Mouse (Mus musculus): Measurements from ENCODE around the gene Ostf1. TPM values are rescaled to one million over a fixed set of nuclear protein-coding genes. Genes with fewer than 3 reads are reported as not detected.

Gene Ostf1
- total RNA-seq, 2 experiments from 2014 or later = 29.2 to 30.5 TPM

DNA sequence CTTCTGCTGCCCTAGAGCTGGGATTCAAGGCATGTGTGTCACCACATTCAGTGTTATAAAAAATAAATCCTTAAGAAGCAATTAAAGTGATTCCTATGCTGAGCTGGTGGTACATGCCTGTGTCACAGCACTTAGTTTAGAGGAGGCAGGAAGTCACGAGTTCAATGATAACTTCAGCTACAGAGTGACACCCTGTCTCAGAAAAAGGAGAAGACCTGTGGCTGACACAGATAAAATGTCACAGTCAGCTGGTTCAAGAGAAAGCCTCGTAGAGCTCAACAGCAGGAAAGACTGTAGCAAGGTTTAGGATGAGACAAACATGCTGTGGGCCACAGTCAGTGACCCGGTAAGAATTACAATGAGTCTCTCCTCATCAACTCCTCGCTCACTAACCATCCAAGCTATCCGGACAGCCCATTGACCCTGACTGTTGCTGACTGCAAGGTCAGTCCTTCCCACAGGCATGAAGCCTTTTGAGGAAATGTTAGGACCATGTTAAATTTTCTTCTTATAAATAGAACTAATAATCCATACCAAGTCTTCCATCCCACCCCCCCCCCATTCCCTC is 15.3 kb upstream of the Ostf1 start:
- DNase-seq (ENCODE audit: extremely low spot score in 1 of 2, low spot score in 1 of 2) = no peak

DNA sequence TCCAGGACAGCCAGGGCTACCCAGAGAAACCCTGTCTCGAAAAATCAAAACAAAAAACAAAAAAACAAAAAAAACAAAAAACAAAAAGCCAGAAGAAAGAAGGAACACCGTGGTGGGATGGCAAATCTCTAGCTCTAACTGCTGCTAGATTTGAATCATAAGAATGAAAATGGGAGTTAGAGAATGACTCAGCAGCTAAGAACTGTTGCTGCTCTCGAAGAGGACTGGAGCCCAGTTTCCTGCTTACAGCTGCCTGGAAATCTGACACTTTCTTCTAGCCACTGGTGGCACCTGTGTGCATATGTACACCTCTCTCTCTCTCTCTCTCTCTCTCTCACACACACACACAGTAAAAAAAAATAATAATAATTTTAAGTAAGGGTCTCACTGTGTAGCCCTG is 14.8 kb upstream of the Ostf1 start:
- DNase-seq (ENCODE audit: extremely low spot score in 1 of 2, low spot score in 1 of 2) = no peak

DNA sequence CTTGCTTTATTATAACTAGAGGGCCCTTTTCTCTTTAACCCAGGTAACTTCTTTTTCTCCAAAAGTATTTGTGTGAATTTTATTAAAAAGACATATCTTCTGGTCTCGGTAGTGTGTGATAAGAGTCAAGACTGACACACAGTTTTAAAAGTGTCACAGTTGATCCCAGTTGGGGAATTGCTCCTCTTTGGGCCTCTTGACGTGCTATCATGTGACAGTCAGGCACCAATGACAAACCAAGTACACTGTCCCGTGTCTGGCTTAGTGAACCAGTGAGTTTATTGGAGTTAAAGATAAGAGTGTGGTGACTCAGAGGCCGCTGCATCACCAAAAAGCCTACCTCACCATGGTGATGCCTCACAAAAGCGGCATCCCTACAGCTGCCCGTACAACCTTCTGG is 12.5 kb upstream of the Ostf1 start:
- DNase-seq (ENCODE audit: extremely low spot score in 1 of 2, low spot score in 1 of 2) = no peak

DNA sequence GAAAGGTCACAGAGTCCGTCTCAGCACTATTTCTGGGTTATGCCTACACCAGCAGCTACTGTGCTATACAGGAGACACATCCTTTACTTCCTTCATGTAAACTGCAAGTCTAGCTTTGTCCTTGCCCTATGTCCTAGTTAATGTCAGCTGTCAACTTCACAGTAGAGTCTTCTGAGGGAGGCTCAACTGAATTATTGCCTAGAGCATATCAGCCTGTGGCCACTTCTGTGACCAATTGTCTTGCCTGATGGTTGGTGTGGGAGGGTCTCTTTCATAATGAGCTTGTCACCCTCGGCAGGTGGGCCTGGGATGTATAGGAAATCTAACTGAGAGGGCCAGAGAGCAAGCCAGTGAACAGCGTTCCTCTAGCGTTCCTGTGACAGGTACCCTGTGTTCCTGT is 11.8 kb upstream of the Ostf1 start:
- no peak for DNase-seq (ENCODE audit: extremely low spot score in 1 of 2, low spot score in 1 of 2)

DNA sequence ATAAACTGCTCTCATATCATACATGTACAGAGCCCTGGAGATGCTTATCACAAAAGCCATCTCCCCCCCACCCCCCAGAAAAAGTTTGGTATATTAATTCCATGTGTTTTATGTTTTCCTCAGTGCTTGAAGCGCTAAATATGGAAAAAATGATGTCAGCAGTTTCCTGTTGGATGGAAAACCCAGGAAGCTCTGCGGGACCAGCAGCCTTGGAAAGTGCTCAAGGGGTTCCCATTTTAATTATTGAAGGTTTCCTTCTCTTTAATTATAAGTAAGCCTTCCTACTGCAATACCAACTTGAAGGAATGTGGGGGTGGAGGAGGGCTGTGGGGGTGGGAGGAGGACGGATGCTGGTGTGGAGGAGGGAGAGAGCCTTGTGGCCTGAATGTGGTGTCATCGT is 9.4 kb upstream of the Ostf1 start:
- DNase-seq (ENCODE audit: extremely low spot score in 1 of 2, low spot score in 1 of 2) = no peak

DNA sequence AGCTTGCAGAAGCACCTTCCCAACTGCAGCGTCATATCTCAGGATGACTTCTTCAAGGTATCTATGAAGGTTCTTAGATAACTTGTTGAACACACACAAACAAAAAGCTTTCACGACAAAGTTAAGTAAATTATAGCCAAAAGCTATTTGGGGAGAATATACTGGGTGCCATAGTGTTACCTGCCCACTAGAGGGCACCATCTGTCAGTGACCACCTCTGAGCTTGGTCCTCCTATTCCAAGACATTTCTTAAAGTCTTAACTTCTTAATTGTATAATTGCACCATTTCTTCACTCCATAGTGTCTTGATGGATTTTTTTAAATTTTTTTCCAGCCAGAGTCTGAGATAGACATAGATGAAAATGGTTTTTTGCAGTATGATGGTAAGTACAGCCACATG is 7.9 kb upstream of the Ostf1 start:
- DNase-seq (ENCODE audit: extremely low spot score in 1 of 2, low spot score in 1 of 2) = no peak

DNA sequence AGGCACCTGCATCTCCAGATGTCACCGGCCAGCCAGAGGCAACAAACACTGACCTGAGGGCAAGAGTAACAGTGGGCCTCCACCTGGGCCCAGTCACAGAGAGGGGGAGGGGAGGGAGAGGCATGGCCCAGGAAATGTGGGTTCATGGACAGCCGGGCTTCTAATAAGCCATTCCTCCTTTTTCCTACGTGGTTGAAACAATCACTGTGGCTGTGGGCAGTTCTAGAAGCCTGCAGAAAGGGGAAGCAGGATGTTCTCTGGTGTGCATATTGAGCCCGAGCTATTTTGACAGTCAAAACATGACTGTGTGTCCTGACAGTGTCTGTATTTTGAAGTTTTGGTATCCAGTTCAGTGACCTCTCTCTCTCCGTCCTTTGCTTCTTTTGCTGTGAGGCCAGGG is 7.3 kb upstream of the Ostf1 start:
- DNase-seq (ENCODE audit: extremely low spot score in 1 of 2, low spot score in 1 of 2) = no peak

DNA sequence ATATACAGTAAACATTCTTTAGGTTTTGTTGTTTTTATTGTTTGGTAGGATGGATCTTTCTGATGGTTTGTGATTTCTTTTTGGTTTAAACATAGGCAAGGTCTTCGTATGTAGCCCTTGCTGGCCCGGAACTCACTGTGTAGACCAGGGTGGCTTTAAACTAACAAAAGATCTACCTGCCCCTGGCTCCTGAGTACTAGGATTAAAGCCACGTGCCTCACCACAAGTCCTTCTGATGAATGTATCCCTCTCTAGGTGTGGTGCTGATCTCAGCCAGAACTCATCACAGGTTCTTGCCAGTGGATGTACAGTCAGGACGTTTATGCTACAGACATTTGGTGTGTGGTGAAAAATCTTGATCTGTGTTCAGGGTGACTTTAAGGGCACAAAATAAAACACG is 6.3 kb upstream of the Ostf1 start:
- DNase-seq (ENCODE audit: extremely low spot score in 1 of 2, low spot score in 1 of 2) = no peak

DNA sequence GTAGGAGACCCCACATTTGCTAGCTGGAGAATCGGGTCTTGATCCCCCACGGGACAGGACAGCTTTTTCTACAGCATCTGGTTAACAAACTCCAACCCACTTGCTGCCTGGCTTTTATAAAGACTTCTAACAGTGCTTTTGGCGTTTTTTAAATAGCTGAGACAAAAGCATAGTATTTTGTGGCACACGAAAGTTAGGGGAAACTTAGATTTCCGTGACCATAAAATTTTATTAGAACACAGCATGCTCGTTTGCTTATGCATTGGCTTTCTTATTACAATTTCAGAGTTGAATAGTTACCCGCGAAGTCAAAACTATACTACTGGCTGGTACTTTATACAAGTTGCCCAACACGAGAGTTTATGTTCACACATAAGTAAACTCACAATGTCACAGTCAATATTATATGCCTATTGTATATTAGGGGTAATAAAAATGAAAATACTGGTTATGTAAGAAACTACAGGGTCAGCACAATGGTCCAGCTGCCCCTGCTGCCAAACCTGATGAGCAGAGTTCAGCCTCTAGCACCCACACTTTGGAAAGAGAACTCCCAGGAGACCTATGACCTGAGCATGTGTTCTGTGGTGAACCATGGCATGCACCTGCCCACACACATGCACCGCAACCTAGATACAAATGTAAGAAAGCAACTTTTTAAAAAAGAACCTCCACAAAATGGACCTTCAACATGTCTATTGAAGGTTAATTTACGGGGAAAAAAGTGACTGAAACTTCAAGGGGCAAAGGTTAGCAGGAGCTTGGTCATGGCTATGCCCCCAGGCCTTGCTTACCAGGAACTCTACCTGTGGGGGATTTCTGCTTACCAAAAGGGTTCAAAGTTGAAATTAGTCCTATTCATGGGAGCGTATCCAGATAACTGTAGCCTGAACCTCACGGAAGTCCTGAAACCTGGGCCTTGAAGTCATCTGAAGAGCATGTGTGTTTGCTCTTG is 885 bp upstream of the Ostf1 start:
- DNase-seq (ENCODE audit: extremely low spot score in 1 of 2, low spot score in 1 of 2) = no peak

DNA sequence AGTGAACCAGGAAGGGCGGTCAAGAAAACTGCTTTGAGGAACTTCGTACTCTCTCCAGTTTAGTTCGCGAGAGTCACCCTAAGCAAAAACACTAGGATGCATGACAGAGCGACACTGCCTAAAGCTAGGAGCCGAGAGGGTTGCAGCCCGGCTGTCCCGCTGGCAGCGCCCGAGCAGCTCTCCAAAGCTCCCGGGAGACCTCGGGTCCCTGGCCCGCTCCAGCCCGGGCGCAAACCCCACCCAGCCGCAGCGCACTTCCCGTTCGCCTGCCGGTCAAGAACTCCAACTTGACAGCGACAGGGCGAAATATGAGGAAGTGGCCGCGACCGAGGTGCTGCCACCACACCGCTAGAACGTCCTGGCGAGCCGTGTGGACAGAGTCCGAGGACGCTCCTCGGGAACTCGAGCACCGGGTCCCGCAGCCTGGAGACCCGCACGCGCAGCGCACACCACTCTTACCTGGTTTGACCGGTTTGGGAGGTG is 421 bp downstream of the Ostf1 start:
- peak; percentile 24 to 28 for DNase-seq (ENCODE audit: extremely low spot score in 1 of 2, low spot score in 1 of 2)

DNA sequence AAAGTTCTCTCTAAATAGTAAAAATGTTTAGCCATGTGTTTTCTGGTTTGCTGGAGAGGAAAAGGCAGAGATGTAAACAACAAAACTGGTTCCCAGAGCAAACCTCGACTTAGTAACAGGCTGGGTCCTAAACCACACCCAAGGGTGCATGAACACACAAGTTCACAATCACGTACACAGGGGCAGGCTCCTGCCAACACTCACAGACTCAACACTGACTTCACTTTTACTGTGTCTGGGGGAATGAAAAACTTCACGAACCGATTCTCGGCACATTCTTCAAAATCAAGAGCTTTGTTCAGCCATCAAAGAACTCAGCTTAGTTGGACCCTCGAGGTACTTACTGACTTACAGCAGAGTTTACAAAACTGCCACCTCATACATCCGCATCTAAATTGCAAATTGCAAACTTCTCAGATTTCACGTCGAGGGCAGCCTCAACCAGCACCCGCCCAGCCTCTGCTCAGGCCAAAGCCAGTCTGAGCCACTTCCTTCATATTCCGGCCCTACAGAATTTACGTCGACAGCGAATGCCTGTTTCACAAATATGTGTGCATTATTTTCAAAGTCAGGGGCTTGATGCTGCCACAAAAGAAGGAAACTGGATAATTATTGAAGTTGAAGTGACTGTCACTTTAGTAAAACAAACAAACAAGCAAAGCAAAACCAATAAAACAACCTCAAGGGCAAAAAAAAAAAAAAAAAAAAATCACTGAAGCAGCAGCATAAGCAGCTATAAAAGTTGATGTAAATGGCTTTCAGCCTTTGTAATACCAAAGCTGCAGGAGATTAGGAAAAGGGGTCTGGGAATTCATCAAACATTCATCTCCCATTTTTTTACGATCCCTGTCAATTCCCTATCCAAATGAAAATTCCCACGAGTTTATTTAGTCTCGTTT is 1.2 kb downstream of the Ostf1 start:
- no peak for DNase-seq (ENCODE audit: extremely low spot score in 1 of 2, low spot score in 1 of 2)

DNA sequence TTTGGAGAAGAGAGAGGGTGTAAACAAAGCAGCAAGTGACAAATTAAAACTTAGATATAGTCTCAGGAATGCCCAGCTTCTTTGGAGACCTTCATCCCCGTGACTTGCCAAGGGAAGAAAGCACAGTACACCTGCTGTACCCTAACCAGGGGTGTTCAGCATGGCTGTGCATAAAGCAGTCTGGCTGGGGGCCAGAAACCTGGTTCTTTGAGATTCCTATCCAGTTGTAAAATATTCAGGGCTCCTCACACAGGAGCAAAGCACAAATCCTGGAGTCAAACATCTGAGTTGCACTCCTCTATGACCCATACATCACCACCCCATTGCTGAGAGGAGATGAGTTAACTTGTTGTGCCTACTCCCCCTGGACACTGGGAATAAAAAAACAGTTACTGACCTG is 2.0 kb downstream of the Ostf1 start:
- DNase-seq (ENCODE audit: extremely low spot score in 1 of 2, low spot score in 1 of 2) = no peak

DNA sequence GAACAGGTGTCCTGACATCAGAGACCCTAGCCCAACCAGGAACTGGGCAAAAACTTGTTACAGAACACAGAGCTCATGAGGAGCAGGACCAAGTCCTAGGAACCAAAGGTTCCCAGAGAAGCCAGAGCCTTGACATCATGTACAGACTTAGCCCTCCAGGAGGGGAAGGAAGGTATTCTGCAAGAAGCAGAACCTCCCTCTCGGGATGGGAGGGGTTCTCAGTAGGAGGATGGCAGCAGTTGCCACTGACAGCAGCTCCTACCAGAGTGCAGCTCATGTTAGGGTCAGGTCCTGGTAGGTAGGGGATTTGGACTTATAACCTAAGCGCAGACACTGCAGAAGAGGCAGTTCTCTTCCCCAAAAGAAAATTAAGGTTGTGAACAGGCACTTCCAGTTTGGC is 7.7 kb downstream of the Ostf1 start:
- DNase-seq (ENCODE audit: extremely low spot score in 1 of 2, low spot score in 1 of 2) = no peak

DNA sequence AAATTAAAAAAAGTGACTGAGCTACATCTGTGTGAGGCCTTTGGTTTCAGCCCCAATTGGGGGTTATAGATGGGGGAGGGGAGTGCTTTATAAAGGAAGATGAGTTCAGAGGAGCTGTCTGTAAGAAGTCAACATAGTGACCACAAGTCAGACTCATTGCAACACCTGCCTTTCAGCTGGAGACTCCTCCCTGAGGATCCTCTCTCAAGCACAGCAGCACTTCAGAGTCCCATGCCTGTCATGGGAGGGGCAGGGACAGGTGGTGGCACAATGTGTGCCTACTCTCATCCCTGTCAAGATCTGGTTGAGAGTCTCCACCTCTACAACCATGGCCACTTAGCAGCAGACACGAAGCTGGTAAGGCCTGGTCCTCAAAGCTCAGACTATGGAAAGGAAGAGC is 11.9 kb downstream of the Ostf1 start:
- DNase-seq (ENCODE audit: extremely low spot score in 1 of 2, low spot score in 1 of 2) = no peak

DNA sequence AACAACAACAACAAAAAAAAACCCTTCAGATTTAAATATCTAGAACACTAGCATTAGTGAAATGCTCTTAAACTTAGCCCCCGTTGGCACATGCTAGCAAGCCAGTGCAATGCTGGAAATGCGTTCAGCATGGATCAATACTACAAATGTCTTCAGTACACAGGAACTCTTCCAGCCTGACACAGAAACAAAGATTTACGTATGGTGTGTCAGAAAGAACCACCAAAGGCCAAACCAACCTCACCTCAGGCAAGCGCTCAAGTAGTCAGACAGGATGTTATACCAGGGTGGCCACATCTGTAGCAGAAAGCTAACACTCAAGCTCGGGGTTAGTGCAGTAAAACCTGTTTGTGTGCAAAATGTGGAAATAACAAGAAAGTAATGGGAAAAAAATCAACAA is 12.6 kb downstream of the Ostf1 start:
- DNase-seq (ENCODE audit: extremely low spot score in 1 of 2, low spot score in 1 of 2) = no peak

DNA sequence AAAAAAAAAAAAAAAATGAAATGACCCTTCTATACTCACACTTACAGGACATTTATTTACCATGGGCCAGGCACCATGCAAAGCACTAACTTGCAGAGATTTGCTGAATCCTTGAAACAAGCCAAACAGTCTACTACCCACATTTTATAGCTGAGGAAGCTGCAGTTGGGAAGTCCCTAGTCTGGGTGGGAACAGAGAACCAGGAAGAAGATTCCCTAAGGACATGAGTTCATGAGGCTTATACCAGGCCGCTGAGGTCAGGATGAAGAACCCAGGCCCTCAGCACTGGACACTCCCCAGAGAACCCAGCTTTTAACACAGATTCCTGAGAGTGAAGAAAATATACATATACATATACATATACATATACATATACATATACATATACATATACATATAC is 14.1 kb downstream of the Ostf1 start:
- DNase-seq (ENCODE audit: extremely low spot score in 1 of 2, low spot score in 1 of 2) = no peak

DNA sequence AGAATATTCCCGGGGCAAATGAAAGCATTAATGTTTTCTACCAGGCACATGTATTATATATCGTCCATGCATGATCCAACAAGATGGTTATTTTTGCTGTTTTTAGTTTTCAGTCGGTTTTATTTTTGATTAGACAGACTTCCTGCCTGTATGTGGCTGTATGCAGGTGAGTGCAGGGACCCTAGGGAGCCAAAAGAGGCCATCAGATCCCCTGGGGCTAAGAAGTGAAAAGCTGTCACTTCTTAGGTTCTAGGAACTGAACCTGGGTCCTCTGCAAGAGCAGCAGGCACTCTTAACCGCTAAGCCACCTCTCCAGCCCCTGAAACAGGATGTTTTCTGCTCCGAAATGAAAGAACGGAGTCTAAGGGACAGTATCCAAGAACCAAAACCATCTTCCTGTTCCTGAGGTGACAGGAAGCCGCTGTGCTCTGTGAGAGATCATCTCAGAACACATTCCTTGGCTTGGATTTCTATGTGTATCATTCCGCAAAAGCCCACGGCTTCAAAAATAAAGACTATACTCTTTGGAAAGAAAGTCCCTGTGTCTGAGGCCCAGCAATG is 15.9 kb downstream of the Ostf1 start:
- no peak for DNase-seq (ENCODE audit: extremely low spot score in 1 of 2, low spot score in 1 of 2)

DNA sequence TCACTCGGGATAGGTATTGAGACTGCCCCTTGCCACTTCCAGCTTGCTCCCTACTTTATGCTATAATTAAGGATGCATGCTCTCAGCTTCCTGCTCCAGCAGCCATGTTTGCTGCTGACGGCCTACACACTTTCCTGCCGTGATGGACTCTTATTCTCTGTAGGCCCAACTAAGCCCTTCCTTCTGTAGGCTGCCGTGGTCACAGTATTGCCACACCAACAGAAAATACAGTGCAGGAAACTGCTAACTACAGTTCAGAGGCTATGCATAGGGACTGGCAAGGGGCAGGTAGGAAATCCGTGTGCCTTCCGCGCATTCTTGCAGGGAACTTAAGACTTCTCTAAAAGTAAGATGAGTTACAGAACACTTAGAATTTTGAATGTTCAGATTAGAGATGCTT is 17.3 kb downstream of the Ostf1 start:
- no peak for DNase-seq (ENCODE audit: extremely low spot score in 1 of 2, low spot score in 1 of 2)

DNA sequence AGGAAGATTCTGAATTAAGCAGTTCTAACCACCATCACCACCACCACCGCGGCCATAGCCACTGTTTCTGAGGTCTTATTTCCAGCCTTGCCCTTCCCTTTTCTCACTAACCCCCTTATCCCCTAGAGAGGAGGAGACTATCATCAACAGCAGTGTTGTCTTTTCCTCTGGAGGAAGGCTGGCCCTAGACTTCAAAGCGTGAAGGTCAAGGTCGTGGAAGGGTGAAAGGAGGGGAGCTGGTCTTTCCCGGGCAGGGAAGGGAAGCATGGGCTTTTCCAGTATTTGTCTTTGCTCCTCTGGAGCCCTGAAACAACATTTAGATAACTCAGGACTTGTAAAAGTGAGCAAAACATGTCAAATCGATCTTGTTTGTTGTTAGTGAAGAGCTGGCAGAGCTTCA is 22.6 kb downstream of the Ostf1 start:
- no peak for DNase-seq (ENCODE audit: extremely low spot score in 1 of 2, low spot score in 1 of 2)

DNA sequence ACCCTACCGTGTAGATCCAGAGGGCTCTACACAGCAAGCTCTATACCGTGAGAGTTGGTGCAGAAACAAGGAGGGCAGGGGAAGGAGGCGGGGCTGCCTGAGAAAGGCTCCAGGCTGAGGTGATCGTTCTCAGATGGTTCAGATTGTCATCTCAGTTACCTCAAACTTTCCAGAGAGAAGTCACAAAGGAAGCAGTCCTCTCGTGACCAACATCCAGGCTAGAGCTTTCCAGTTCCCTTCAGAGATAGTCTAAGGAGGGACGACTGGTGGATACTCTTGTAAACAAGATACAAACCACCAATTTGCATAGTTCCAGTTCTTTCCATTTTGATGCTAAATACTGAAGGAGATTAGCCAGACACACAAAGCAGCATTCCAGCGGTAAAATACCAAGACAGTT is 23.7 kb downstream of the Ostf1 start:
- DNase-seq (ENCODE audit: extremely low spot score in 1 of 2, low spot score in 1 of 2) = no peak

DNA sequence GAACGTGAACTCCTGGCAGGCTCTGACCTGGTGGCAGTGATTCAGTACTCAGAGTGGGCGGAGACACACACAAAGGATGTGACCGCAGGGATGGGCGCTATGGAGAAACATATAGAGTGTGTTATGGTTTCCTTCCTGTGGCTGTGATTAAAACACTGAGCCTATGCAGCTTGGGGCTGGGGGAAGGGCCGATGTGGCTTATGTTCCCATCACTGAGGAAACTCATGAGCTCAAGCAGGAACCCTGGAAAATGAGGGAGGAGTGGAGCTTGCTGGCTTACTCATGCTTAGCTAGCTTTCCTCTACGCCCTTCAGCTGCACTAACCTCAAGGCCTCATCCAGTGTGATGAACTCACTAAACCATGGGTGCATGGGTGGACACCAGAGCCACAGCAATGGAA is 28.6 kb downstream of the Ostf1 start:
- no peak for DNase-seq (ENCODE audit: extremely low spot score in 1 of 2, low spot score in 1 of 2)

Measured in layer of hippocampus, postnatal 25 days (tissue).